Mouse (Mus musculus) cerebellum, adult 2 months (tissue): ENCODE measurements around the gene BC051019.

Experiments used
- CTCF ChIP-seq: fragments of 200-500 bp; IDR thresholded peaks from 2 replicates; pipeline ENCODE4 v1.5.1; 2011; ENCODE audit warnings: low read depth, mild to moderate bottlenecking, control low read depth, low read length, moderate library complexity, borderline replicate concordance; ENCODE audit not compliant: insufficient read depth
- POLR2A ChIP-seq: fragments of 200-500 bp; IDR thresholded peaks from 2 replicates; pipeline ENCODE4 v1.6.1; 2011; ENCODE audit warnings: low read length, control low read depth, borderline replicate concordance; ENCODE audit not compliant: insufficient read depth

GRCm38 (mm10) chr7:109666664-109667063, 57.0 kb downstream of the BC051019 start:
- no peak for TF ChIP-seq CTCF
- TF ChIP-seq POLR2A, result no peak
